Mouse (Mus musculus) kidney, adult 8-10 months (tissue): ENCODE data around the gene Dgke.
"Not testable (repeated sequence)": the region's sequence is repeated elsewhere in the genome, so short reads cannot be mapped to it uniquely, and the experiment has no call there.

ENCODE experiments used
- DNase-seq, 2 experiments: peaks; one replicate each; pipeline ENCODE4 v3.0.0; 2022

The Dgke gene

DNA sequence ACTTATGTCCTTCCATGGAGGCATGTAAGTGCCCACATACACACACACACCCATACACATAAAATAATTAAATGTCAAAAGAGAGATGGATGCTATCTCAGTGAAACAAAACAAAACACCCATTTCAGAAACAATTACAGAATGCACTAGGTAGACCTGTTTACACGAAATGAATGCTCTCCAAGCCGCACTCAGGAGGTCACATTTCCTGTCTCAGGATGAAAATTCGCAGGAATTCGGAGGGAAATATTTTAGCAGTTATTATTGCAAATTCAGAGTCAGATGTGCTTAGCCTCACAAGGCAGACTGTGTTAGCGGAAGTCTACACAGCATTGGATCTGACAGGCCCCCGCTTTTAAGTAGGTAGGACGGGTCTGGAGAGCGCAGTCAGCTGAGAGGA is 6.9 kb upstream of the Dgke start, which contains the start of gene Gm525:
Gene Gm525, plus strand, starts transcription at position 301 of the 400 bp plus-strand sequence.
- DNase-seq = no peak

DNA sequence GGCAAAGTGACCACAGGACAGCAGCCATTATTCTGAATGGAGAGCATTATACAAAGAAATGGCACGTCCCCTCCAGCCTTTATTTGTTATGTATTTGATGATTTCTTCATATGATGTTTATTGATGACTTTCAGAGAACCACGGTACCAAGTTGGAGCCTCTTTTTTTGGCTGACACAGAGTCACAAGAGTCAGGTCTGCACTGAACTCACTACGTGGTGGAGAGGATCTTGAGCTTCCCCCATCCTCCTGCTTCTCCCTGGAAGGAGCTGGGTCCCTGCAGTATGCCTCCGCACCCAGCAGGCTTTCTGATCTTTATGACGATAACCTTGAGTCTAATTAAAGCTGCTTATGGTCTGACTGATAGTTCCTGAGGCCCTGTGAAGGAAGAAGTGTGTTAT is 4.9 kb upstream of the Dgke start:
- no peak for DNase-seq

DNA sequence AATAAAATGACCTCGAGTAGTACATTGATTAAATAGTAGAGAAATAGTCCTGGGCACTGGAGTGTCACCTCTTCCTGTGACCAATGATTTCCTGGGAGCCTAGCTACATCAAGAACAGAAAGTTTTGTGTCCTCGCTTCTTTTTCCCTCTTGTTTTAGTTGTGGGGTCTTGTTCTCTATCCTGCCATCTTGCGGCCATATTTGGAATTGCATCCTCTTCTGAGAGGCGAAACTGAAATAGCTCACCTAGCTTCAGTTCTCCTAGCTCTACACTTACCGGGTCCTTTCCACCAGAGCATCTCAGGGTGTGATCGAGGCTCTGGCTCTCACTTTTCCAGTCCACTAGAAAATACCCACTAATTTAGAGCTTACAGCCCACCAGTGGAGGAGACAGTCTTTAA is 2.7 kb upstream of the Dgke start:
- peak; percentile 48 to 74 for DNase-seq

DNA sequence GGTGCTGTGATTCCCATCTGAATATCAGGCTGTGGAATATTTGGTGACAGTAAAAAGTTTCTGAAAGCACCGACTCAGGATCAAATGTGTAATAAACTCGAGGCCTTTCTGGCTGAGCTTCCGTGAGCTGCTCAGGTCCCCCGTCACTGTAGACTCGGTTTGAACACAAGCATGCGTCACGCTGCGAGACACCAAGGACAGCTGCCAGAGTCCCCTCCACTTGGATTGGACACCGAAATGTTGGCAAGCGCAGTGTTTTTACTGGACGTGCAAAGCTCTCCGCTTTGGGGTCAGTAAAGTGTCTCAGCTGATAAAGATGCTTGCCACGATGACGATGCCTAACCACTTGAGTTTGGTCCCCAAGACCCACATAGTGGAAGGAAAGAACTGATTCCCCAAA is 2.0 kb upstream of the Dgke start:
- peak; percentile 20 to 22 for DNase-seq

DNA sequence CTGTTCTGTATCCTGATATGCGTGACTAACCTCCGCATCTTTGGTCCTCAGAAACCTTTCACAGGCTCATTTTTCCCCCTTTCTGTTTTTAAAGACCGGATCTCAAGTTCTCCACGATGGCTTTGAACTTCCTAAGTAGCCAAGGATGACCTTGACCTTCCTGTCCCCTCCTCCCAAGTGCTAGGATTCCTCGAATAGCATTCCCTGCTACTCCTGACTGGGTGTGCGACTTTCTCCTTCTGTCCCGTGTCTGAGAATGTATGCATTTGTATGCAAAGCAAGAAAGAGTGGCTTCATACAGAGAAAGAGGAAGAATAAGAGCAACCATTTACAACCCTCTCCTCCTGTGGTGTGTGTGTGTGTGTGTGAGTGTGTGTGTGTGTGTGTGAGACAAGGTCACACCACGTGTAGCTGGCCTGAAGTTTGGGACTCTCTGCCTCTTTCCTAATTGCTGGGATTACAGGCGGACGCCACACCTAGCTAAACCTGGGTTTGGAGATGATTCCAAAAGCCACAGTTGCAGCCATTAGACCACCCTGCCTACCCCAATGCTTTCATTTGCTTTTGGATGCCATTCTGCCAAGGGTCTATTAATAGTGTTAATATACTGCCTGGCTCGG is 1.3 kb upstream of the Dgke start:
- no peak for DNase-seq

DNA sequence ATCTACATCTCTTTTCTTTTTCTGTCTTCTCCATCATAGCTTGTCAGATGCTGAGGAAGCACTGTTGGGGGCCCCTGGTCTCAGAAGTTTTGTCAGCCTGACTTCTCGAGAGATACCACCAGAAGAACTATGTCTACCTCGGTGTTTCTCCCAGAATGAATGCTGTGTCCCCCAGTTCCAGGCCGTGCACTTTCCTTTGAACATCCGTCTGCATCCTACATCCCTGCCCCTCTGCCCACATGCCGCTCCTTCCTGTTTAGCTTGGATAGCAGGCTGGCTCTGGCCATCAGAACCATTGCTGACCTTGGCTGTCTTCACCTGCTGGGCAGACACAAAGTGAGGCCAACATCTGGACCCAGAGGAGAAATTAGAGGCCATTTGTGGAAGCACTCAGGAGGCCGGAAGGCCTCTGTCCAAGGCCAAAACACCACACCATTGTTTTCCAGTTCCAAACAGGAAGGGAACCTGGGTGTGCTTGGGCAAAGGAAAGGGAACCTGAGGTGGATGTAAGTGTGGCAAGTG is 712 bp upstream of the Dgke start:
- DNase-seq = no peak

DNA sequence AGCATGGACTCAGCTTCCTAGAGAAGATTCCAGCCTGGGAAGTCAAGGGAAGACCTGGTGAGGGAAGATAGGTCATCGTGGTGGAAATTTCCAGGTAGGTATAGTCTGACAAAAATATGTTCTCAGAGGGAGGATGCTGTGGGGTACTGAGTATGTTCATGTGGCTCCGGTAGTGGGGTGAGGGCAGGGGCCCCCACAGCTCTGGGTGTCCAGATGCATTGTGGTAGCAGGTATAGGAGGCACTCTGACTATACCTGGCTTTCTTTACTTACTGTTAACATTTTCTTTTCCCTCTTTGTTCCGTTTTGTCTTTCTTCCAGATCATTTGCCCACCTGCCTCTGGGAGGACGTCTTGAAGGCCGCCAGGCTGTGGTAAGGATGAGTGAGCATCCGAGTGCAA is 524 bp downstream of the Dgke start:
- no peak for DNase-seq

DNA sequence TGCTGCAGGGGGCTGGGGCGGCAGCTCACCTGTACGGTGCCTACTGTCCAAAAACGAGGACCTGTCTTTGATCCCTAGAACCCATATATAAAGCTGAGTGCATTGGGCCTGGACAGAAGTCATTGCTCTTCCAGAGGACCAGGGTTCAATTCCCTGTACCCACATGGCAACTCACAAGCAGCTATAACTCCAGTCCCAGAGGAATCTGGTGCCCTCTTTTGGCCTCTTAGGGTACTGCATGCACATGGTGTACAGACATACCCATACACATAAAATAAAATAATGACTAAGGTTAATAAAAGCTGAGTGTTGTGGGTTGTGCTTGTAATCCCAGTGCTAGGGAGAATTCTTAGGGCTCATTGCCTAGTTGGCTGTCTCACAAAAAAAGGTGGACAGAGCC is 1.4 kb downstream of the Dgke start:
- no peak for DNase-seq

DNA sequence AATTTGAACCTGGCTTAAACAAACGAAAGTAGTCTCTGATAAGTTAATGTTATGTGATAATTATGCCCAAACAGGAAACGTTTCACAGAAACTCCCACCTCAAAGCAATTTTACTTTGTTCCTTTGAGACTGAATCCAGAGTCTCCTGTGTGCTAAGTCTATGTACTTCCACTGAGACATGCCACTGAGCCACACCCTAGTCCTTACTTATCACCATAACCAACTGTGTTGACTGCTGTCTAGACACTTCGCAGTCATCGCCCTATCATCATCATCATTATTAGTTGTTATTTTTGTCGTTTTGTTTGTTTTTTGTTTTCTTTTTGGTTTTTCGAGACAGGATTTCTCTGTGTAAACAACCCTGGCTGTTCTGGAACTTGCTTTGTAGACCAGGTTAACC is 2.3 kb downstream of the Dgke start:
- no peak for DNase-seq

DNA sequence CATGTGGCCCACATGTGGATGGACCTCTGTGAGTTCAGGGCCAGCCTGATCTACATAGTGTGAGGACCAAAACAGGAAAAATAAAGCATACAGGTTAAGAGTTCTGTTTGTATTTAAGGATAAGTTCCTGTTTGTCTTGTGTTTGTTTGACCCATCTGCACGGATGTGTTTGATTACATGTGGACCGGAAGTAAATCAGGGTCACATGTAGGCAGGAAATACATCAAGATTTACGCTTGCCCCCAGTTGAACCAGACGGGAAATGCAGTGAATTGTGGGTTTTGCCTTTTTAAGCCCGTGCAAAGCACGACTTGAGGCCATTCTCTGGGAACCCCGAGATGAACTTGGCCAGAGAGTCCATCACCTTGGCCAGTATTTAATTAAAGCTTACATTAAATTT is 5.3 kb downstream of the Dgke start:
- peak in 1 of 2 experiments; percentile 23 for DNase-seq

DNA sequence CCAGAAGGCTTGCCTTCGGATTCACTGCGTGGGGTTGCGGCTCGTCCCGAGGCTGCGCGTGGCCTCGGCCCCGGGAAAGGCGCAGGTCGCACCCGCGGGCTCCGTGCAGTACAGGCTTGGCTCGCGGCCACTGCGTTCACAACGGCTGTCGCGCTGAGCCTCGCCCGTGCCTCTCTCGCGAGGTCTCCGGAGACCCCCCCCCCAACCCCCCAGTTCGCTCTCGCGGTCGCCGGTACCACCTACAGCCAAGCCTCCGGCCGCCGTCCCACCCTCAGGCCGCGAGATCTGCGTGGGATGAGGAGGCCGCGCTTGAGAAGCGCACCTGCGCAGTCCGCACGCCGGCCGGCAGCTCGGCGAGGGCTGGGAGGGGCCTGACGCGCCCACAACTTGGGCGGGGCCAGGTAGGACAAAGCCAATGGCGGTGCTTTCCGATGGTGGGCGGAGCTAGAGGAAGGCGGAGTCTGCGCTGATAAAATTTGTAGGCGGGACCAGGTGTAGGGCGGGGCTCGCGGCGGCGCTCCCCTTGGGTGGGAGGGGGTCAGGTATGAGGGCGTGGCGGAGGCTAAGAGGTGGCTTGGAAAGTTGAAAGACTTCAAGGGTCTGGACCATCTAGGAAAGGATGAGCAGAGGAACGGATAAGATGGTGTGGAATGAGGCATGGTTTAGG is 6.1 kb downstream of the Dgke start:
- peak; percentile 92 to 95 for DNase-seq

DNA sequence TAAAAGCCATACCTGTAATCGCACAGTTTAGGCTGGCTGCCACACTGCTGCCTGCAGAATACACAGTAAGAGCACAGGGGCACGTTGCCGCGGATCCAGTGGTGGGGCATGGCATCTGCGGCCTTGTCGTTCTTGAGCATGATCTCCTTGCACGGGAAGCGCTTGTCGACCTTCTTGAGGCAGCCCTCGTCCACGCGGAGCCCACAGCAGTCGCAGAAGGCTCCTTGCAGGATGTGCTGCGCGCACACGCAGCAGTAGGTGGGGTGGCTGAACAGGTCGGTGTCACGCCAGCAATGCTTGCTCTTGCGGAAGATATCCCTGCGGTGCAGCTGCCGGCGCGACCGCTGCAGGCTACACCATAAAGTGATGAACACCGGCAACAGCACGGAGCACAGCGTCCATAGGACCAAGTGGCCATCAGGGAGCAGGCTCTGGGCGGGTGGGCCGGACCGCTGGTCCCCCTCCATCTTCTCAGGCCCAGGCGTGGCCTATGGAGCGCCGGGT is 6.7 kb downstream of the Dgke start:
- DNase-seq = peak in 1 of 2 experiments; percentile 9

DNA sequence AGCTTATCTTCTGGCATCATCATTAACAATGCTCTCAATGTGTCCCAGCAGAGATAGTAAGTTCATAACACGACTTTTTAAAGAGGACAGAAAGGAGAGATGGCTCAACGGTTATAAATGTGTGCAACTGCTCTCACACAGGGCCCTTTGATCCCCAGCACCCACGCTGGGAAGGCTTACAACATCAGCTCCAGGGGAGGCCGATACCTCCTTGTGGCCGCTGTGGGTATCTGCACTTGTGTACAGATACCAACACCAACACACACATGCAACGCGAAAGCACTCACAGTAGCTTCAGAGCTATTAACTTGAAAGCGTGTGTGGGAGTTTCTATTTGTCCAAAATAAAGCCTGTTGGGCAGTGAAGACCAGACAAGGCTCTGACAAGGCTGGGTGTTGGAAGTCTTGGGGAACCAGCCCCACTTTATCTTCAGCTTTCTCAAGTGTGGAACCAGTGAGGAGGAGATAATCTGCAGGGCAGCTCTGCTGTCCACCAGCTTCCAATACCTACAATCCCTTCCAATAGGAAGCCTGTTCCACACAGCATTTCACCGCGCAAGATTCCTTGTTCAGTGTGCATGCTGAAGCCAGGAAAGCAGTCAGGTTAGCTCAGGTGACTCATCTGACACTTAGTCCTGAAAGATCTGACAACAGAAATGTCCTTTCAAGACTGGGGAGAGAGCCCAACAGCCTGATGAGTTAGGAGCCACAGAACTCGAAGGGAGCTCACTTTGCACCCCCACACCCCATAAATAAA is 8.0 kb downstream of the Dgke start:
- DNase-seq = no peak

DNA sequence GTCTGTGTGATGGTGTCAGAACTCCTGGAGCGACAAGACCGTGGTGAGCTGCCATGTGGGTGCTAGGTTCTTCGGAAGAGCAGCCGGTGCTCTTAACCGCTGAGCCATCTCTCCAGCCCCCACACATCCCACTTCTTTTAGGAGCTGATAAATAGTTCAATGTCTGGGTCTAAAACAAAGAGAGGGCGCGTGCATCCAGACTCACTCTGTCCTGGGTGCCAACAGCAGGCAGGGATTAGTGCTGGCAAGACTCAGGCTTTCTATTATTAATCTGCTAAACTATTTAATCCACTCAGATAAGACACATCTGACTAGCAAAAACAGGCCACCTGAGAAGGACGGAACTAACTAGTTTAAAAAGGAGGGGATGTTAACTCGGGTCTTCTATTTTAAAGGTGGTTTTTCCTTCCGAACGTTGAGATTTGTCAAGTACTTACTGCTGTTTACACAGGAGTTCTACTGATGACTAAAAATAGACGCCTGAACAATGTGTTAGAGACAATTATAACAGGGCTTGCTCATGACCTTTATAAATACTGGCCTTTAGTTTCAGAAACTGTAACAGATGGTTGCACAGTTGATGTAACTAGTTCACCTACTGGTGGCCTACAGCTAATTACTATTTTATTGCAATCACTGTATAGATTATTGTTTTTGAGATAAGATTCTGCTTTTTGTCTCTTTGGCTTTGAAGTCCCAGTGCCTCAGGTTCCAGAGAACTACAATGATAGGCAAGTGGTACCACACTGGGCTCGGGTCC is 10.5 kb downstream of the Dgke start:
- DNase-seq = no peak

DNA sequence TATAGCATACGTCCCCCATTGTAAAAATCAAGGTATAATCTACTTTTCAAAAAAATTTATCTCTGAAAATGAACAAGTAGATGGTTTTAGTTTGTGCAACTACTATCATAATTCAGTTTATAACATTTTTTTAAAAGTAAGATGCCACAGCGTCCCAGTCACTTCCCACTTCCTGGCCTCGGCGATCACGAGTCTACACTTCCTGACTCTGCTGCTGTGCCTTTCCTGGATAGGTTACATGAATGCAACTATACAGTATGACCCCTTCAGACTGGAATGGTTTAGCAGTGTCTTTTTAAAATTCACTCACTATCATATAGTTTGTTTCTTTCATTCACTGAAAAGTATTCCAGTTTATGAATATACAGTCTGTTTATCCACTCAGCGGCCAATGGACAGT is 14.9 kb downstream of the Dgke start:
- DNase-seq = no peak

DNA sequence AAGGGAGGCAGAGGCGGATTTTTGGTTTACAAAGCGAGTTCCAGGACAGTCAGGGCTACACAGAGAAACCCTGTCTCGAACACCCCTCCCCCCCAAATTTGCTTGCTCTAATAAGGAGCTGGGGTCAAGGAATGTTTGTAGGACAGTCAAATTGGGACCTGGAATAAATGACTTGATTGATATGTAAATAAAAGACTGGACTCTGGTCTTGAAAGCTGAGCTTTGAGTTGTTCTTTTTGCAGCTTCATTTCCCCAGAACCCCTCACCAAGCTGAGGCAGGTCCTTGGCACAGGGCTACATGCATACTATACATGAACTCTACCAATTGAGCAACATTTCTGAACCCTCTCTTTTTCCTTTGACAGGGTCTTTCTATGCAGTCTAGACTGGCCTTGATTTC is 20.6 kb downstream of the Dgke start:
- DNase-seq = no peak

DNA sequence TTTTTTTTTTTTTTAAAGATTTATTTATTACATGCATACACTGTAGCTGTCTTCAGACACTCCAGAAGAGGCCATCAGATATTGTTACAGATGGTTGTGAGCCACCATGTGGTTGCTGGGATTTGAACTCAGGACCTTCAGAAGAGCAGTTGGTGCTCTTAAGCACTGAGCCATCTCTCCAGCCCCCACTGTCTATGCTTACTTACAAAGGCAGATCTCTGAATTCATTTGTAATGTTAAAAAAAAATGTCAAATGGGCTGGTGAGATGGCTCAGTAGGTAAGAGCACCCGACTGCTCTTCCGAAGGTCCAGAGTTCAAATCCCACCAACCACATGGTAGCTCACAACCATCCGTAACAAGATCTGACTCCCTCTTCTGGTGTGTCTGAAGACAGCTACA is 21.1 kb downstream of the Dgke start:
- not testable (repeated sequence) for DNase-seq

DNA sequence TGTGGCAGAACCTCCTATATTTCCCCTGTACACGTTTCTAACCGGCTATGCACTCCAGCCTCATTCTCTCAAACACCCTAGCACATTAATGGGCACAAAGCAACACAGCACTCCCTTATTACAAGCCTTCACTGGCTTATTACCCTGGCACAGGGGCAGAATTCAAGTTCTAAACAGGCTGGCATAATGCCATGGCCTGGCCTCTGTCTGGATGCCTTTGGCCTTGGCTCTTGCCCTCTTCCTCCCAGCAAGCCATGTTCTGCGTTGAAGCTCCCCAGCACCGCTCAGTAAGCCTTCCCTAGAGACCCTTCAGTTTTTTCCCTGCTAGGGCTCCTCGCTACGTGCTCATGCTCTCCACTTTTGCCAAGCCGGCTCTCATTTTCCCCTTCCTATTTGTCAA is 23.6 kb downstream of the Dgke start:
- DNase-seq = no peak

DNA sequence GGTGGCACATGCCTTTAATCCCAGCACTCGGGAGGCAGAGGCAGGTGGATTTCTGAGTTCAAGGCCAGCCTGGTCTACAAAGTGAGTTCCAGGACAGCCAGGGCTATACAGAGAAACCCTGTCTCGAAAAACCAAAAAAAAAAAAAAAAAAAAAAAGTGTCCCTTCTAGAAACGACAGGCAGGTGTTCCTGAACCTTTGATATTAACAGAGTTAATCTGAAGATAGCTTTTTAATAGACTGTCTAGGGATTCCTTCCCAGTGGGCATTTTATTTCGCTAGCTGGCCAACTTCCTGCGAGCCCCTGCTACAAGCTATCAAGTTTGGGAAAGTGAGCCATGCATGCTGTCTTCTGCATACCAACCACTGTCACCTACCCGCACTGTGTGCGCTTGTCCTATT is 25.6 kb downstream of the Dgke start:
- DNase-seq = not testable (repeated sequence)

DNA sequence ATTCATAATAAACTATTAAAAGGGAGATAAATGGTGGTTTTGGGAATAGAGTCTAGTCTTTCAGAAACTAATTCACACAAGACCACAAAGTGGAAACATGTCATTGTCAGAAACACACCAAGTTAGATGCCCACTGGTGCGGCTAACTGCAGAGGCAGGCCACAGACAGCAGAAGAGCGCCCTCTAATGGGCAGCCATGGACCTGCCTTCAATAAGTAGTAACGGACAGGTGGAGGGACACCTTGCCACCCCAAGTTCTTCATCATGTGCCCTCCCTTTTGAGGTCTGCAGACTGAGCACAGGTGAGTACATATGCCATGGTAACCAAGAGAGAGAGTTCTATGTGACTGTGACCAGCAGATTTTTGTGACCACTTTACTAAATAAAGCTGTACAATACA is 27.3 kb downstream of the Dgke start:
- peak; percentile 51 to 79 for DNase-seq

DNA sequence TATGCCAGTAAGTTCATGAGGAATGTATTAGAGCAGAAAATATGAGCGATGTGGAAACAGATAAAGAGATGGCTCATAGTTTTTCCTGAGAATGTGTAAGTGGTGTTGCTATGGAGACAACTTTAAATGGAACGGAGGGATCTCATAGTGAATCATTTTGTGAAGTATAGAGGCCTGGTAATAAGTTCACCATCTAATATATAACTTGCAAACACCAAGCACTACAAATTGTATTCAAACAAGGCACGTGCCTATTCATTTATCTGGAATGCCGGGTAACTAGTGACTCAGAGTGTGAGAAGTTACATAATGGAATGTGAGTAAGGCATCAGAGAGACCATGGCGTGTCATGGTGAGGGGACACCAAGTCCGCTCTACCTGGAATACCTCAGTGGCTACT is 28.2 kb downstream of the Dgke start:
- no peak for DNase-seq

DNA sequence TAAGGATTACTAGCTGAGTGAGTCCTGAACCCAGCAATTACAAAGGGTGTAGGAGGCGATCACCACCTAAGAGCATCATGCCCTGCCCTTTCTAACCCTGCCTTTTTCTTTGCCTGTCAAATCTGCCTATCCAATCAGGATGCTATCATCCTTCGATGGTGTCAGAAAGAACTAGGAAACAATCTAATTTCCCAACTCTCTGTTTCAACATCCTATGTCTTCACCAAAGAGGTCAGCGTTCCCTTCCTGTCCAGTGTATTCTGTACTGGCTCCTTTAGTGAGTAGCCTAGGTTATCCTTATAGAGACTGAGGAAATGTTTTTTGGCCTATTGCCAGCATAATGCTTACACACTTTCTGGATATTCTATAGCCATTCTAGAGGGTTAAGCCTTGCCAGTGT is 31.1 kb downstream of the Dgke start:
- DNase-seq = no peak

DNA sequence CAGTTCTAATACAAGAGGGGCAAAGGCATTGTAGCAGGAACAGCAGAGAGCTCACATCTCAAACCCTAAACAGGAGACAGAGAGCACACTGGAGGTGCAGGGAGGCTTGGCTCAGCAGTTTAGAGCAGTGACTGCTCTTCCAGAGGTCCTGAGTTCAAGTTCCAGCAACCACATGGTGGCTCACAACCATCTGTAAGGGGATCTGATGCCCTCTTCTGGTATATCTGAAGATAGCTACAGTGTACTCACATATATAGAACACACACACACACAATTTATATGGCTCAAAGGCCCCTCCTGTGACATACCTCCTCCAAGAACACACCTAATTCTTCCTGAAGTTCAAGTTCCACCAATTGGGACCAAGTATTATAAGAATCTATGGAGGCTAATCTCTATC is 32.1 kb downstream of the Dgke start:
- no peak for DNase-seq
